Mouse (Mus musculus): ENCODE data around the gene Gimap4.

Gimap4 gene

DNA sequence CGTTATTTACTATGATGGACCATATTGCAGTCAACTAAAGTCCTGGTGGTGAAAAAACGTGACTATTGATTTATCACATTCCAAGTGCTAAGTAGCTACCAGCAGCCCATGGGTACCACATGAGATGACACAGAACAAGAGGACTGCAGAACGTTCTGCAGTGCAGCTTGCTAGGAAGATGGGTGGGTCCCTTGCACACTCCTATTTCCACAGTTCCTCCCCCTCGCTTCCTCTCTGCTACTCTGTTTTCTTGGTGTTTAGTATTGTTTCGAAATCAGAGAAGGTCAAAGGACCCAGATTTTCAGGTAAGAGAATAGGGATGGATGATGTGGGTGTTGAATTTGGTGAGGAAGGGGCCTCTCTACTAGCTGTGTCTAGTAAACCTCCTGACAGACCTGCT lies at the start of gene Gimap4:
TSS of gene Gimap4 (plus strand) at position 231 of the 400 bp plus-strand sequence.
- no peak for DNase-seq (ENCODE audit: extremely low spot score)

DNA sequence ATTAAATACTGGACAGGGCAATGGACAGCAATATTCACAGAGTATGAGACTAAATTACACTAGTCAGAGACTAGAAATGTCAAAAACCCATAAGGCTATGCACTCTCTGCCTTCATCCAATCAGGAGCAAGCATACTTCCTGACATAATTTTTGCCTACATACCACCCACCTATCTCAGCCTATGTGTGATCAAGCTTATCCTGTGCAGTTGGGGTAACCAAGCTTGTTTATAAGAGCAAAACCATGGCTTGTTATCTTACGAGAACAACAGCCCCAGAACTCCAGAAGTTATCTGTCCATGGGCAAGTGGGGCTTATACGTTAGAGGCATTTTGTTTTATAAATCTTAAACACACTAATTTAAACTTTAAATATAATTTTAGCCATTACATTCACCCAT lies 49.2 kb upstream of the Gimap4 start:
- DNase-seq (ENCODE audit: extremely low spot score), result no peak

DNA sequence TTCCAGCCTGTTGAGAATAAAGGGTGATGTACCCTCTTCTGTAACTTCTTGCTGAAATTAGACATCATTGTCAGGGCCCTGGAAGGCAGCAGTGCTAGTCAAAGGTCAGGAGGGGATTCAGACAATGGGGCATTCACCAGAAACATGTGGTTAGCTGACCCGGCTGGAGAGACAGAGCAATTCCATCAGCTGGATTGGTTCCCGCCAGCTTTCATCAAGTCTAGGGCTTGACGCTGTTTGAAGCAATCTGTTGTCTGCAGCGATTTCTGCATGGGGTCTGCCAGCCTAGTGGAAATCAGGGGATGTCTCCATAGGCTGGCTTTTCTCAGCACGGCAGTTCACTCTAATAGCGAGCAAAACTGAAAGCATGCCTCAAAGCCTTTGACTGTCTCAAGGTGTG lies 47.8 kb upstream of the Gimap4 start:
- no peak for DNase-seq (ENCODE audit: extremely low spot score)

DNA sequence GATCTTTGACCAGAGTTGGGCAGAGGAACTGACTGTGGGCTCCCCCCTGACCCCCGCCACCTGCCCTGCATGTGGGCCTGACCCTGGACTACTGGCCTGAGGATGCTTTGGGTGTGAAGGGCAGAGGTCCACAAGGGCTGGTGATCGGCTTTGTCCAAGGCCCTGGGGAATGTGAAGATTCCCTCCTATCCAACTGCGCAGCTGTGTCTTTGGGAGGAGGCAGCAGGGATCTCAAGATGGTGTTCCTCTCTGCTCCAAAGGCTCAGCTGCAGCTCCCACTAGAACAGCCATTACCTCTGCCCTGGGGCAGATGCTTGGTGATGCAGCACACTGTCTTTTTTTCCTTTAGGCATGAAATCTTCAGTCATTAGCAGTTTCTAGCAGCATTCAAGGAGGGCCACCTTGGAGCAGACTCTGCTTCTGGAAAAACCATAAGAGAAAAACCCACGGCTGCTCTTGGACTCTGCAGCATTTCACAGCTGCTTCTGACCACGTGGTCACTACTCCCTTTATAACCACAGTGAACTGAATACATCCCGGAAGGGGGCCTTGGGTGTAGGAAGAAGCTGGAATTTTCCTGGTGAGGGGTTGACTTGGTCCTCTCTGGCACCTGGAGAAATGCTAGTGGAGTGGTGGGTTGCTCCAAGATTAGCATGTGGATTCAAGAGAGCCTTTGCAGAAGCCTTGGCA lies 46.4 kb upstream of the Gimap4 start:
- DNase-seq (ENCODE audit: extremely low spot score), result no peak

DNA sequence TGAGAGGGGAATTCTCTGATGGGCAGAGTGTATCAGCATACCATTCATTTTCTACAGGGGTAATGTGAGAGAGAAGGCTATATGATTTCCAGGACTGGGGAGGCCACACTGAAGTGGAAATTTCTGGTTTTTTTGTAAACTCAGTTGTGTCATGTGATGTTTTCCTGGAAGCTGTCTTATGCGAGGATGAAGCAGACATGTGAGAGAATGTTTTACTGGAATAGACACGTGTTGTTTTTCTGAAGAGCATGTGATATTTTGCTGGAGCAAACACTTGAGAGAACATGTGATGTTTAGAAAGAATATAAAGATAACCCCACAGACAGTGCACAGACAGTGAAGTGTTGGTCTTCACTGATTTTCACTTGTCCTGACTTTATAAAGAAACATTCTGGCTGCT lies 45.8 kb upstream of the Gimap4 start:
- no peak for DNase-seq (ENCODE audit: extremely low spot score)

DNA sequence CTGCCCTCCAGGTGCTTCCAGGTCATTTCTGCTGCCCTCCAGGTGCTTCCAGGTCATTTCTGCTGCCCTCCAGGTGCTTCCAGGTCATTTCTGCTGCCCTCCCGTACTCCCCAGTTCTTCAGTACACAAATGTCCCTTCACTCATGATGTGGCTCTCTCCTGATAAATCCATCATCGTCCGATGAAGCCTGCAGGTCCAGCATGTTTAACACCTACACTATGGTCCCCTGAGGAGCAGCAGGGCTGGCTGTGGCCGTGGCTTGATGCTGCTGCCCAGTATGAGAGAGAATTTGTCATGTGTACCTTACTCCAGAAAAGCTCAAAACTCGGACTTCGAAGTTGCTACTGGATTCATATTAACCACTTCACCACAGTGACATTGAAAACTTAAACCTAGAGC lies 43.0 kb upstream of the Gimap4 start:
- no peak for DNase-seq (ENCODE audit: extremely low spot score)

DNA sequence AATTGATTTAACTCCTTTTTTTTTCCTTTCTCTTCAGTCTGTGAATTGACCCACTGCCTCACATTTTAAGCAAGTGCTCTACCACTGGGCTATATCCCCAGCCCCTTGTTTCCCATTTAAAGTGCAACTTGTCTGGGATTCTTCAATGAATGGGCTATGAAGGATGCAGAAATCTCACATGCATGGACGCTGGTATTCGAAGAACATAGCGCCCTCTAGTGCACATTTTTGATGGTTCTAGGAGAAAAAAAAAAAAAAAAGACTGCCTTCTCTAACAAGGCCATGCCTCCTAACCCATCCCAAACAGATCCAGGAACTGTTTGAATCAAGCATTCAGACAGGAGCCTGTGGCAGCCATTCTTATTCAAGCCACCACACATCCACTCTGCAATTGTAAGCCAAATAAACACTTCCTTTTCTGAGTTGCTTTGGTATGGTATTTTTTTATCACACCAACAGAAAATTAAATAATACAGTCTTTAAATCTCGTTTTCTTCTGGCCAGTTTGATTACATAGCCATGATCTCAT lies 41.5 kb upstream of the Gimap4 start:
- peak; percentile 64 for DNase-seq (ENCODE audit: extremely low spot score)

DNA sequence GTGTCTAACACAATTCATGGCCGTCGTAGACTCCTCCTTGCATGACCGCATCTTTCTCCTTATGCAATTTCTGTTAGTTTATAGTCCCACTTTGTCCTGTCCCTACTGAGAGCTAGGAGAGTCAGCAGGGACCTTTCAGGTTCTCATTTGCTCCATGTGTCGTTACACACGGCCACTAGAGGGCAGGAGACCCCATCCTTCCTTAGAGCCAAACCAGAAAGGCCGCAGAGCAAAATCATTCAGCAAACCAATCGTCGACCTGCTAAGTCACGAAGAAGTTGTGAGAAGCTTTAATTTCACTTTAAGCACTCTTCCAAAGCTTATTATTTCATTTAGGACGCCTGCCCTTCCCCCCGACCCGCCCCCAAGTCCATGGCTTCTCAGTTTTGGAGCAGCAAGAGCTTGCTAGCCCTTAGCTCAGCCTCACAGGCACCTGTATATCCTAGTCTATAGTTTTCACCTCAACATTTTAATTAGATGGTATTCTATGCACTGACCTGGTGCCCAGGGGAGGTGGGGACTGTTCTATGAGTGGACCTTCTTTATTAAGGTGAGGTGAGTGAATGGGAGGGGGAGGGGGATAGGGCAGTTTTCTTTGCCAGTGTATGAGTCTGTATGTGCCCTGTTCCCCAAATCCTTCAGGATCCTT lies 38.6 kb upstream of the Gimap4 start:
- peak; percentile 67 for DNase-seq (ENCODE audit: extremely low spot score)

DNA sequence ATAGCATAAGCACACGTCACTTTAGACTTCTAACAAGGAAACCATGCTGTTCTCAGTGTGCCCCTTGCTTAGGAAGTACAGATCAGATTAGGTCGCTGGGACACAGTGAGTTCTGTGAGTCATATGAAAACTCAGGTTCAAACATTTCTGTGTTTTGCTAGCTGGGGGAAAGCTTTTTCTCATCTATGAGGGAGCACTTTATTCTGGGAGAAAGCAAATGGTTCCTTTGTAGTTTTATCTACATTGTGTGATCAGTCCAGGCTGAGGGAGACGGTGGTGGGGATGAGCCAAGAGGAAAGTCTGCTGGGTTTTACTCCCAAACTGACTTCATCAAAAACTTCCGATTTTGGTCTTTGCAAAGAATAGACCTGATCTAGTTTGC lies 38.0 kb upstream of the Gimap4 start:
- DNase-seq (ENCODE audit: extremely low spot score), result no peak

DNA sequence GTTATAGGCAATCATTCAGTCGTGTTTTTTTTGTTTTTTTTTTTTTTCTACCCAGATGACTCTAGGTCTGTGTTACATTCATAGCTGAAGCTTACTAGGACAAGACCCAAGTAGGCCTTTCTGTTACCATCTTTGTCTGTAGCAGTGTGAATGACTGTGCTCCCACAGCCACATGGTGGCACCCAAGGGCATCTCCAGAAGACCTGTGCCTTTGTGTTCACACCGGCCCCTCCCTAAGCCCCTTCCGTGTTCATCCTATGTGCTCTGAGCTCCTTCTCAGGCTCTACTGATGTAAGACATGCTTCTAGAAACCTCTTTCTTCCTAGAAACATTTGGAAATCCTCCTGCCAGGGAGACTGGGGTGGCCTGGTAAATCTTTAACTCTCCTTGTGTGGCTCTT lies 37.4 kb upstream of the Gimap4 start, which contains the start of gene Gimap8:
TSS of gene Gimap8 (plus strand) at position 240 of the 400 bp plus-strand sequence.
- DNase-seq (ENCODE audit: extremely low spot score), result peak; percentile 21

DNA sequence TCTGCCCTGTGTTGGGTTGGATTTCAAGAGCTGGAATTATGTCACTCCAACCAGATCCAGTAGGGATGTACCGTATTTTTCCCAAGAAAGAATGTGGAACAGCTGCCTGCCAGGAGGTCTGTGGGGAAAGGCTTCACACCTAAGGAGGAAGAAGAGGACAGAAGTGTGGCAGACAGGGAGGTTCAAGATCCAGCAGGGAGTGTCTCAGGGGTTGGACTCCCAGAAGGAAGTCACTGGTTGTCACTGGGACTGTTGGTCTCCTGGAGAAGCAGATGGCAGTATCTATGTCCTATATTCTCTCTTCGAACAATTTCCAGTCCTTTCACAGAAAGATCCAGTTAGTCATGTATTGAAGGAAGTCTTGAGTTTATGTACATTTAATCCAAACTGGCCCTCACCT lies 36.7 kb upstream of the Gimap4 start:
- DNase-seq (ENCODE audit: extremely low spot score), result no peak

DNA sequence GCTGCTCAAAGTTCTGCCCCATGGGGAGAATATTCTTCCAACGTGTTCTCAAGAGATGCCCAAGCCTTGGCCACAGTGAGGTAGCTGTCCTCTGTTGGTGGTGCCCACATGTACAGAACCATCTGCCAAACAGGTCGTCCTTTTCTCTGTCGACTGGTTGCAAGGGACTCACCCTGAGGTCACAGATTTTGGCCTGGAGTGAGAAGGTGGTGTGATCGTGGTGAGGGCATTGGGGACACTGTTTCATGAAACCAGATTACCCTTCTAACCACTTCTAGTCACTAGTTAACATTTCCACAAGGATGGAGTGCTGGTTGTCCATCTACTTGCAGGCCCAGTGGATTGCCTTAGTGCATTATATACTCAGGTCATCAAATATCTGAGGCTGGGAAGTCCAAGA lies 35.6 kb upstream of the Gimap4 start:
- no peak for DNase-seq (ENCODE audit: extremely low spot score)

DNA sequence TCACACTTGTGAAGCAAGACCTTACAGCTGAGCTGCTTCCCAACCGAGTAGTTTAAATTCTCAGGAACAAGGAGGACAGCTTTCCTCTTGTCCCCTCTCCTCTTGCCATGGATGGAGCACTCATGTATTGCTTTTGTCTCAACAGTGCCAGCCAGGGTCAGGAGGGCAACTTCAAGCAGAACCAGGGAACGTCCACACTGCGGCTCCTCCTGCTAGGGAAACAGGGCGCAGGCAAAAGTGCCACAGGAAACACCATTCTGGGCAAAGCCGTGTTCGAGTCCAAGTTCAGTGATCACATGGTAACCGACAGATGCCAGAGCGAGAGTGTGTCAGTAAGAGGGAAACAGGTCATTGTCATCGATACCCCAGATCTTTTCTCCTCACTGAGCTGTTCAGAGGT lies 34.3 kb upstream of the Gimap4 start:
- no peak for DNase-seq (ENCODE audit: extremely low spot score)

DNA sequence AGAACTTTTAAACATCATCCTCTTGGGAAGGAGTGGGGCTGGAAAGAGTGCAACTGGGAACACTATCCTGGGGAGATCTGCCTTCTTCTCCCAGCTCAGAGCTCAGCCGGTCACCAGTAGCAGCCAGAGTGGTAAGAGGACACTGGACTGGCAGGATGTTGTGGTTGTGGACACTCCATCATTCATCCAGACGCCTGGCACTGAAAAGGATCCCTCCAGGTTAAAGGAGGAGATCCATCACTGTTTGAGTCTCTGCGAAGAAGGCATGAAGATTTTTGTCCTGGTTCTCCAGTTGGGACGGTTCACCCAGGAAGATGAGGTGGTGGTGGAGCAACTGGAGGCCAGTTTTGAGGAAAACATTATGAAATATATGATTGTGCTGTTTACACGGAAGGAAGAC lies 25.6 kb upstream of the Gimap4 start:
- DNase-seq (ENCODE audit: extremely low spot score), result no peak

DNA sequence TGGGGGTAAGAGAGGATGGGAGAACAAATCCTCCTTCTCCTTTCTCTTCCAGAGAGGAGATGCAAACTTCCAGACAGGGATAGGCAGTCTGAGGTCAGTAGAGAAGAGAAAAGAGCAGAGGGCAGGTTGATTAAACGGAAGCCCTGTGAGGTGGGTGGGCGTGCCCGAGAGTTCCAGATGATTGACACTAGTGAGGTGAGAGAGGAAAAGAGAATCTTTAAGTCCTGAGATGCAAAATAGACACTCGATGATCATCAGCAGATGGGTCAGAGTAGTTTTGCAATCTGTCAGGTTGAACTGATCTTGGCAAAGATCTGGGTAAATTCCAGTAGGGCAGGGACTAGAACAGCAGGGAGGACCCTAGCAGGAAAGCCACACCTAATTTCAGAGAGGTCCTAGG lies 19.6 kb upstream of the Gimap4 start:
- no peak for DNase-seq (ENCODE audit: extremely low spot score)

DNA sequence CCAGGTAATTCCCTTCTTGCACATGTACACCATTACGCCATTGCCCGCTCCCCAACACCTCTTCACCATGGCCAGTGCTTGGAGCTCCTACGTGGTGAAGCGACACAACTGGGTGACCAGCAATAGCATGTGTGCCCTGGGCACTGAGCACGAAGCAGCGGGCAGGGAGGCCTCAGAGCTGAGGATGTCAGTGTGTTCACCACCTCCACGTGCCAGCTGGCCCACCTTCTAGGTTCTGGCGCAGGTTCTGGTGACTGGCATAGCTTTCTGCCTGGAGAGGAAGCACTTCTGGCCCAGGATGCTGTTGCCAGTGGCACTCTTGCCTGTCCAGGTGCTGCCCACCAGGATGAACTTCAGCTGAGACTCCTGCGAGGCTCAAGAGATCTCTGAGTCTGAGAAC lies 18.9 kb upstream of the Gimap4 start:
- no peak for DNase-seq (ENCODE audit: extremely low spot score)

DNA sequence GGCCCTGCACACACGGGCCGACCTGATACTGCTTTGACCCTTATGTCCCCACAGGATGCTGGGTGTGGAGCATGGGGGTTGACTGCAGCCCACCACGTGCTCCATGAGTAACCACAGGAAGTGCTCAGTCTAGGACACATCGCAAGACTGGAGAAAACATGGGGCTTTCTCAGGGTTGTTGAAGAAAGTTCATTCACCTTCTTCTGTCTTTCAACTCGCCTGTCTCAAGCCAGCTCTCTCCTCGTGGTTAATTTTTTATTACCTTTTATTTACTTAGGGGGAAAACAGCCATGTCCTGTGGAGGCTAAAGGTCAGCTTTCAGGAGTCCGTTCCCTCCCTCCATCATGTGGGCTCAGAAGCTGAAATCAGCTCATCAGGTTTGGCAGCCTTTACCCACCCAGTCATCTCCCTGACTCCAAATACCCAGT lies 18.2 kb upstream of the Gimap4 start:
- no peak for DNase-seq (ENCODE audit: extremely low spot score)

DNA sequence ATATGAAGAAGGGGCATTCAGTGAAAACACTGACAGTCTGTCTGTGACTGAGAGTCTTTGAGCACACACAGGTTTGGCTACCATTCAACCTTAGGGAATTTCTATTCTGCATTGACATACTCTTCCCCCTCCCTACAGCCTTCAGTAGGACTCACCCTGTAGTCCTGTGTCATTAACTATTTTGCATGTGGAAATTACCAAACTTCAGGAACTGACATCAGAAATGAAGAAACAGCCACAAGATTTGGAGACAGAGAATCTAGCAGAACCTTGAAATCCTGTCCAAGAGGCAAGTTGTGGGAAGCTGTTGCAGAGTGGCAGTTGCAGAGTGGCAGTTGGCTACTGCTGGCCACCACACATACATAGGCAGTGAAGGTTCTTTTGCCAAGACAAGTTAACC lies 16.3 kb upstream of the Gimap4 start:
- DNase-seq (ENCODE audit: extremely low spot score), result no peak

DNA sequence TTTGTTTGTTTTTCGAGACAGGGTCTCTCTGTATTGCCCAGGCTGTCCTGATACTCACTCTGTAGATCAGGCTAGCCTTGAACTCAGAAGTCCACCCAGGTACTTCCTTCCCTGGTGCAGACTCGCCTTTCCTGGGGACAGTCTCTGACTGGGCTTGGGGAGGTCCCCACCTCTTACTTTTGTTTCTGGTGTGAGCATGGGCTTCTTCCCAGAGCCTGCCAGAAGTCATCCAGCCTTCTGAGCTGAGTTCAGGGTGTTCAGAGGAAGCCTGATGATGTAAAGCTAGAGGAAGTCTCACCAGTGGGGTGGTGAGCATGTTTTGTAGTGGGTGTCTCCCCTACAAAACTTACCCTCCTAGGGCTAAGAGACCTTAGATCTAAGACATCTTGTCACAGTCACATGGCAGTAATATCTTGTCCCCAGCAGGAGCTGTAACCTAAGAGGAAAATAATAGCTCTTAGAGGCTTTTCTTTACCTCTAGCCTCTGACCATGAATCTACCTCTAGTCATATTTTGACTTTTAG lies 14.8 kb upstream of the Gimap4 start:
- DNase-seq (ENCODE audit: extremely low spot score), result no peak

DNA sequence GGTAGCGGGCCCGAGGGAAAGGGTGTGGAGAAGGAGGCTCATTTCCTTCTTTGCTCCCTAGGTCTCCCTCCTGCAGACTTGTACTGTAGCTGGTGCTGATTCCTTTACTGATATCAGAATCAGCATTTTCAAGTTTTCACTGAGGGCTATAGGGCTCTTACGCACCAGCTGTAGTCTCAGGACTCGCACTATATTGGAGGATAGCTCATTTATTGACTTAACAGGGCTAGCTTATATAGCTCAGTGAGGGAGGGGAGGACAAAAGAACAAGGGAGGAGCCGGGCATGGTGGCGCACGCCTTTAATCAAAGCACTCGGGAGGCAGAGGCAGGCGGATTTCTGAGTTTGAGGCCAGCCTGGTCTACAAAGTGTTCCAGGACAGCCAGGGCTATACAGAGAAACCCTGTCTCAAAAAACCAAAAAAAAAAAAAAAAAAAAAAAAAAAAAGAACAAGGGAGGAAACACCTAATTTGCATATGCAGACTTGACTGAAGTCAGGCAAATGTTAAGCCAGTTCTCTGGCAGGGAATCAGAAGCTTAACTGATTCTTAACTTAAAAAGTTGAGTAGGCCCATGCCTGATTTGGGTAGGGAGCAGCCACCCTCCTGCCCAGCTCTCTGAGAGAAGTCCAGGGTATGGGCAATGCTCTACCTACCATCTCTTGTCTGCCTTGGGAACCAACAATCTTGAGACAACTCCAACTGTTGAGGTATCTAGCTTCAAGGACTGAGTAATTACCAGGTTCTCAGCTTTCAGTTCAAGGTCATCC lies 9.9 kb upstream of the Gimap4 start:
- DNase-seq (ENCODE audit: extremely low spot score), result no peak

DNA sequence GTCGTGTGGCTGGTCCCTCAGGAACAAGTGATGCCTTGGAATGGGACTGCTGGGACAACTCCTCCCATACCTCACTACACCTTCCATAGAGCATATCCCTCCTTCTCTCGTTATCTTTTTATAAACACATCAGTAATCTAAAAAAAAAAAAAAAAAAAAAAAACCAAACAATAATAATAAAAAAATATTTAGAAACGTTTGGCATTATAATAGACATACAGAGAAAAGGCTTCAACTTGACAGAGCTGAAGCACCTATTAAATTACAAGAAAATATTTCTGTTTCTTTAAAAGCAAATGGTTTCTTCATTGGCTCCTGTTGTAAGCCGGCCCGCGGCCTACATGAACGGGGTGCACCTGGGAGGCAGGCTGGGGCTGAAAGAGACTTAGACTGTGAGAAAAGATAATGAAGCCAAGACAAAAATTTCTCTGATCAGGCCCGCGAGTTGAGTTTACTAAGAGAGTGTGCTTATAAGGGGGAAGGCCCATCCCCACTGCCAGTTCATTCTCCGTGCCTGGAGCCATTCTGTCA lies 8.9 kb upstream of the Gimap4 start:
- DNase-seq (ENCODE audit: extremely low spot score), result no peak

All from embryo, embryonic 9.5 days (tissue).